Mouse (Mus musculus) gastrocnemius, adult 2 months (tissue): Measurements from ENCODE around the gene Ston1. TPM values are rescaled to one million over a fixed set of nuclear protein-coding genes. Genes with fewer than 3 reads are reported as not detected.
A peak's percentile ranks its signal among the peaks of the same experiment; 100 is the strongest.

Experiments used
- DNase-seq: peaks from one replicate; pipeline ENCODE4 v3.0.0; 2022
- H3K27ac ChIP-seq: fragments of 200-600 bp; 2 replicates; pipeline ENCODE4 v1.8.1; 2022; ENCODE audit warnings: mild to moderate bottlenecking
- H3K4me3 ChIP-seq: fragments of 200-600 bp; 2 replicates; pipeline ENCODE4 v1.8.1; 2022; ENCODE audit warnings: mild to moderate bottlenecking, moderate library complexity
- CTCF ChIP-seq: fragments of 200-600 bp; IDR thresholded peaks from 2 replicates; pipeline ENCODE4 v1.8.1; 2022; ENCODE audit warnings: antibody characterized with exemption, mild to moderate bottlenecking, moderate library complexity
- intact Hi-C: fragments of 180-260 bp; cut with DNase I; formaldehyde crosslinking; loops from one replicate; pipeline ENCODE4 v1.15.1; 2025
- total RNA-seq, 2 experiments: library from RNA; stranded (reverse); gene quantifications; 2 replicates each; pipeline ENCODE4 v1.2.3; 2021

Gene Ston1
- total RNA-seq, 2 experiments from 2014 or later: 5.4 to 14.2 TPM

GRCm38 (mm10) chr17:88569807-88570540 is 27.5 kb upstream of the Ston1 start:
- no peak for TF ChIP-seq CTCF
- Histone ChIP-seq H3K27ac (no peak overlapping the region), H3K4me3 (no peak overlapping the region)
- intact Hi-C loops: no loop called here
- no peak for DNase-seq

GRCm38 (mm10) chr17:88570784-88571183 is 26.7 kb upstream of the Ston1 start:
- no peak overlapping the region for H3K27ac ChIP-seq
- no peak for DNase-seq
- no peak overlapping the region for H3K4me3 ChIP-seq
- intact Hi-C loops: no loop called here
- TF ChIP-seq CTCF: no peak

- DNase-seq: no peak
- no peak overlapping the region for H3K4me3 ChIP-seq
- TF ChIP-seq CTCF: no peak
- intact Hi-C loops: no loop called here
- H3K27ac ChIP-seq: no peak overlapping the region
Measured at GRCm38 (mm10) chr17:88574811-88575210, 22.7 kb upstream of the Ston1 start.

- no peak overlapping the region for H3K27ac ChIP-seq
- H3K4me3 ChIP-seq: no peak overlapping the region
- no peak for DNase-seq
- no peak for TF ChIP-seq CTCF
- intact Hi-C loops: no loop called here
Measured at GRCm38 (mm10) chr17:88578522-88579242, 18.8 kb upstream of the Ston1 start.

DNA sequence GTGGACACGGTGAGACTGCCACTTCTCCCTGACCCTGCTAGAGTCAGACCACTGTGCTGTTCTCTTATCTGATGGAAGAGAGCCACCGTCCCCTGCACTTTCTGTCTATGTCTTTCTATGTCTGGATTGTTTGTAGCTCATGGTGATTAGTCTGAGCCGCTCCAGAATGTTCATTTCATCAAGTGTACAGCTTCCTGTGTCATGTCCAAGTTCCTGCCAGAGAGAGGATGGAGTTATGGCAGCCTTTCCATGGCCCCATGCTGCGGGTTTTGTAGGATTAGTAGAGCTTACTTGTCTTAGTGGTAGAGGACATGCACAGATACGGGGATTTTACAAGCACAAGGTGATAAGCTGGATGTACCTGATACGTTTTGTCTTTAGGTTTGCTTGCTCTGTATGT is 16.9 kb upstream of the Ston1 start:
- DNase-seq: no peak
- TF ChIP-seq CTCF: no peak
- Histone ChIP-seq H3K4me3 (no peak overlapping the region), H3K27ac (no peak overlapping the region)
- intact Hi-C loops: no loop called here

- intact Hi-C loops: no loop called here
- DNase-seq: no peak
- no peak overlapping the region for H3K4me3 ChIP-seq
- TF ChIP-seq CTCF: no peak
- peak overlapping the region; percentile 49 for H3K27ac ChIP-seq
Measured at GRCm38 (mm10) chr17:88581511-88582021, 15.9 kb upstream of the Ston1 start.

- no peak for DNase-seq
- Histone ChIP-seq H3K4me3 (no peak overlapping the region), H3K27ac (no peak overlapping the region)
- TF ChIP-seq CTCF: no peak
- intact Hi-C loops: no loop called here
Measured at GRCm38 (mm10) chr17:88582999-88583398, 14.5 kb upstream of the Ston1 start.

DNA sequence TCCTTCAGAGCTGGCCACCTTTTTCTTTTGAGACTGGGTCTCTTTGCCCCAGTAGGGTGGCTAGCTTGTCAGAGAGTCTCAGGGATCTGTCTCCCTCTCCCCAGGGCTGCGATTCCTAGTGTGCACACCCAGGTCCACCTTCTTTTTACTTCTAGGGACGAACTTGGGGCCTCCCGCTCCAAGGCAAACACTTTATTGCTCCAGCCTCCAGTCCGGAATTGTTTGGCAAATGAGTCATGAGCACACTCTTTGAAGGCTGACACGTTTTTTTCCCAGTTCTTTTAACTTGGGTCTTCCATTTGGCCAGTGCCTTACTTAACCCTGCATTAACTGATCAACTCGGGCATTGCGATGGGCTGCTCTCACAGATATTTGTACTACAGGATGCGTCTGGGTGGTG is 14.1 kb upstream of the Ston1 start:
- Histone ChIP-seq H3K27ac (no peak overlapping the region), H3K4me3 (no peak overlapping the region)
- no peak for TF ChIP-seq CTCF
- intact Hi-C loops: no loop called here
- DNase-seq: no peak

DNA sequence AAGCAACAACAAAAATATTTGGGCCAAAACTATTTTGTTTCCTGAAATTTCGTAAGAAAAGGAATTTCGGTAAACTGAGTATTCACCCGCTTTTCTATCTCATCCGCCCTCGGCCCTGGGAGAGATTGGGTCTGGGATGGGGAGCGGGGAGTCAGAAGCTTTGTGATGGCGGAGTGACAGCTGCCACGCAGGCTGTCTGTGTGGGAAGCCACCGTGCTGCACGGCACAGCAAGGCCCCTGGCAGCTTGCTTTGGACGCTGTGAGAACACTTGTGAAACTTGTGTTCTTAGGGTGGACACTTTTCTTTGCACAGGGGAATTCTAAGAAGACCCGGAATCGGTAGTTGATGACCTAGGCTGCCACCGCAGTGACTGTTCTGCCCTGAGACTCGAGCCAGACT is 10.1 kb upstream of the Ston1 start:
- Histone ChIP-seq H3K4me3 (no peak overlapping the region), H3K27ac (no peak overlapping the region)
- DNase-seq: no peak
- intact Hi-C loops: no loop called here
- TF ChIP-seq CTCF: no peak

DNA sequence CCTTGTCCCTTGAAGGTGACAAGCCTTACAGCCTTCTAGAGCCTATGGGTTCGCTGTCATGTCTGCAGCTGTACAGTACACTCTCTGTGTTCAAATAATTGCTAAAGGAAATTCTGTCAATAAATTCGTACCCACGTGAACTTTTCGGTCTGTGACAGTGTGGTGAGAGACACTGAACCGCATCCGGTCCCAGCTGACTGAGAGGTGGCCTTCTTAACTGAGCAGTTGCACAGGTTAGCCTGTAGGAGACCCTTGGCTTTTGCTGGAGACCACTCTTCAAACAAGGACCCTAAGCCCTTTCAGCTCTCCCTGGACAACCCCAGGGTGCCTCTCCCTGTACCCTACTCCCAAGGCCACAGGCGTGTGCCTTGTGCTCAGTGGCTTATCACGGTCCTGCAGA is 9.3 kb upstream of the Ston1 start:
- intact Hi-C loops: no loop called here
- DNase-seq: no peak
- no peak for TF ChIP-seq CTCF
- Histone ChIP-seq H3K4me3 (no peak overlapping the region), H3K27ac (no peak overlapping the region)

GRCm38 (mm10) chr17:88590251-88590650 is 7.2 kb upstream of the Ston1 start:
- TF ChIP-seq CTCF: no peak
- no peak for DNase-seq
- no peak overlapping the region for H3K4me3 ChIP-seq
- no peak overlapping the region for H3K27ac ChIP-seq
- intact Hi-C loops: no loop called here

- no peak for TF ChIP-seq CTCF
- Histone ChIP-seq H3K27ac (no peak overlapping the region), H3K4me3 (no peak overlapping the region)
- intact Hi-C loops: loop anchor here (5.0 kb wide), 1 partner anchor 63 kb away; the partner anchor contains the start of gene Ppp1r21
- no peak for DNase-seq
Measured at GRCm38 (mm10) chr17:88595071-88595470, 2.4 kb upstream of the Ston1 start.

DNA sequence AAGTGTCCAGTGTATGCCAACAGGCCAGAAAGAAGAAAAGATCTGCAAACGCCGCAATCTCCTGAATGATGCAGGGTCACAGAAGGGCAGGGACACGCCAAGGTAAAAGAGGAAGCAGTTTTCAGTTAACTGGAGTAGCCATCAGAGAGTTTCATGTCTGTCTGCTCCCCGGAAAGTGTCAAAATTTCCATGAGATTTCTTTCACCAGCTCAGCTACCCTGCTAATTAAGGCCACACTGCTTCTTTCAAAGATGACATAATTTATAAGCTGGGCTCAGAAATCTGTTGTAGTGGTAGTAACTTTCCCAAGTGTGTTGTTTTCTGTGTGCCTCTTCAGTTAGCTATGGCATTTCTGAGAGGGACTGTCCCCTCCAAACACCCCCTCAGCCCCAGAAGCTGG is 1.4 kb upstream of the Ston1 start:
- DNase-seq: no peak
- Histone ChIP-seq H3K4me3 (no peak overlapping the region), H3K27ac (peak overlapping the region; percentile 89; the same call in 1 of the 2 replicates)
- no peak for TF ChIP-seq CTCF
- intact Hi-C loops: loop anchor here (5.0 kb wide), 1 partner anchor 64 kb away; the partner anchor contains the start of gene Ppp1r21
